Mouse (Mus musculus): ENCODE results near the gene Adamtsl4. TPM values are rescaled to one million over a fixed set of nuclear protein-coding genes. Genes with fewer than 3 reads are reported as not detected.
"Not testable (repeated sequence)": the region's sequence is repeated elsewhere in the genome, so short reads cannot be mapped to it uniquely, and the experiment has no call there.

The Adamtsl4 gene
- polyA plus RNA-seq, 1 experiment from 2014 or later, result 0.56 TPM

GRCm38 (mm10) chr3:95695796-95696195 lies 8.1 kb upstream of the Adamtsl4 start:
- Histone ChIP-seq H3K4me1 (no peaks in the 10 kb centered on the region), H3K9ac (replicated peaks) (no peak overlapping the region), H3K9me3 (no peaks in the 10 kb centered on the region), H3K4me2 (replicated peaks) (no peak overlapping the region), H3K27ac (replicated peaks) (no peak overlapping the region), H3K36me3 (0 out of 2 replicates have a peak, but pooled peaks cover 5% of the 10 kb centered on the region), H3K27me3 (no peaks in the 10 kb centered on the region), H3K4me3 (no peak overlapping the region)
- ATAC-seq (replicated peaks), result no peak
- 69% methylated on average over 3 of the region's 3 CpGs for WGBS

GRCm38 (mm10) chr3:95694808-95695703 lies 7.3 kb upstream of the Adamtsl4 start:
- H3K36me3 ChIP-seq, result 0 out of 2 replicates have a peak, but pooled peaks cover 5% of the 10 kb centered on the region
- H3K4me1 ChIP-seq, result no peaks in the 10 kb centered on the region
- H3K4me2 ChIP-seq (replicated peaks), result no peak overlapping the region
- H3K27me3 ChIP-seq, result no peaks in the 10 kb centered on the region
- no peak for ATAC-seq (replicated peaks)
- H3K4me3 ChIP-seq, result no peak overlapping the region
- WGBS, result 90% methylated on average over 11 of the region's 11 CpGs
- no peak overlapping the region for H3K9ac ChIP-seq (replicated peaks)
- no peaks in the 10 kb centered on the region for H3K9me3 ChIP-seq
- H3K27ac ChIP-seq (replicated peaks), result no peak overlapping the region

DNA sequence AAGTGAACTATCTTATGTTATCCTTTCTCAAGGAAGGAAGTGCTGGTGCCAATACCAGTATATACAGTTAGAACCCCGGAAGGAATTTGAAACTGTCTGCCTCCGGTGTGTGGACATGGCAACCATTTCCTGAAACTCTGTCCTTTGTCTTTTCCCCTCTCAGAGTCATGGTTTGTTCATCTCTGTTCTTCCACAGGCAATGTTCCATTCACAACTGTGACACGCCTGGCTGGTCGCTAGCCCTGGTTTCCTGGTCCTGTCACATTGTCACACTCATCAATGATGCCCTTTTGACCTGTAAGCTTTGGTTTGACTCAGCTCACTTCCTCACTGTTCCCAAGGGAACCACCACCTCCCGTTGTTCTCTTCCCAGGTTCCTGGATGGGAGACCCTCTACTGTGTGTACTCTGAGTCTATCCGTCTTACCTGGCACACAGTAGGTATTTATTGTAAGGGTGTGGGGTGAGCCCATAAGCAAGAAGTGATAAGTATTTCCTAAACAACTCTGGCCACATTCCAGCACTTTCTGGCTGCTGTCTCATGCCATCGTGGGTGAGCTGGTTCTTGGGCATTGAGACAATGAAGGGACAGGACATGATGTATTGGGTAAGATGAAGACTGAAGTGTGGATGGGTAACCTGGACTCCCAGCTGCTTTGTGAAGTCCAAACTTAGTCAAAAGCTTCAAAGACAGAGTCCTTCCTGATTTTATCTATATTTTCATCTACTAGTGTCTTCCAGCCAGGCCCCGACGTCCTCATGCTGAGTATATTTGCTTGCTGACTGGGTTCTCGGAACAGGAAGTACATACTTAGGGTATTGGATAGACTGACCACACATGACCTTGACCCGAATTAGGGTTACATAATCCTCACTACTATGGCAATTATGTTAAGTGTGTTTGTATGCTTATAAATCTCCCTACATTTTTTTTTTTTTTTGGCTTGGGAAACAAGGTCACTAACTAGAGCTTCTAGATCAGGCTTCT lies 6.4 kb upstream of the Adamtsl4 start:
- Histone ChIP-seq H3K4me2 (replicated peaks) (no peak overlapping the region), H3K36me3 (0 out of 2 replicates have a peak, but pooled peaks cover 5% of the 10 kb centered on the region), H3K4me3 (no peak overlapping the region), H3K27me3 (no peaks in the 10 kb centered on the region), H3K27ac (replicated peaks) (no peak overlapping the region), H3K4me1 (no peaks in the 10 kb centered on the region), H3K9me3 (no peaks in the 10 kb centered on the region), H3K9ac (replicated peaks) (no peak overlapping the region)
- ATAC-seq (replicated peaks), result no peak
- 81% methylated on average over 11 of the region's 11 CpGs for WGBS

GRCm38 (mm10) chr3:95692677-95693076 lies 5.0 kb upstream of the Adamtsl4 start:
- ATAC-seq (replicated peaks), result no peak
- no peaks in the 10 kb centered on the region for H3K27me3 ChIP-seq
- H3K4me2 ChIP-seq (replicated peaks), result no peak overlapping the region
- 0 out of 2 replicates have a peak, but pooled peaks cover 5% of the 10 kb centered on the region for H3K36me3 ChIP-seq
- H3K4me3 ChIP-seq, result no peak overlapping the region
- peaks cover 6% of the 10 kb centered on the region for H3K4me1 ChIP-seq
- WGBS, result 82% methylated on average over 6 of the region's 6 CpGs
- H3K9ac ChIP-seq (replicated peaks), result no peak overlapping the region
- no peak overlapping the region for H3K27ac ChIP-seq (replicated peaks)
- no peaks in the 10 kb centered on the region for H3K9me3 ChIP-seq

GRCm38 (mm10) chr3:95690552-95690951 lies 2.8 kb upstream of the Adamtsl4 start:
- H3K9ac ChIP-seq (replicated peaks); H3K4me2 ChIP-seq (replicated peaks); H3K4me3 ChIP-seq; H3K27me3 ChIP-seq; H3K9me3 ChIP-seq; H3K36me3 ChIP-seq; H3K27ac ChIP-seq (replicated peaks); ATAC-seq (replicated peaks): not testable (repeated sequence)
- 89% methylated on average over 2 of the region's 2 CpGs for WGBS
- peaks cover 20% of the 10 kb centered on the region for H3K4me1 ChIP-seq

DNA sequence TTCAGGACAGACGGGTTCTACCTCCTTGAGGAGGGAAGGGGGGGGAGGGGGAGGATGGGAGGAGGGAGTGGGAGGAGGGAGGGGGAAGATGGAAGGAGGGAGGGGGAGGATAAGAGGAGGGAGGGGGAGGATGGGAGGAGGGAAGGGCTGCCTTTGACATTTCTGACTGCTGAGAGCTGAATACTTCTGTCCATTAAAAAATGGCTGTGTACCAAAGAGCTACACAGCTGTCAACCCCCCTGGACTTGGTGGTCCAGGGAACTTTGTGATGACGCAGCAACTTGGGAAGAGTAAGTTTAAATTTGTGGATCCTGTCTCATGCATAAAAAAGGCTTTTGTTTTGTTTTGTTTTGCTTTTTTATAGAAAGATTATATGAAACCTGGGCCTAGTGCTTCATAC lies 2.2 kb upstream of the Adamtsl4 start:
- 48% methylated on average over 2 of the region's 2 CpGs for WGBS
- no peak overlapping the region for H3K4me3 ChIP-seq
- no peaks in the 10 kb centered on the region for H3K27me3 ChIP-seq
- H3K4me1 ChIP-seq, result peaks cover 20% of the 10 kb centered on the region
- ATAC-seq (replicated peaks), result no peak
- no peaks in the 10 kb centered on the region for H3K9me3 ChIP-seq
- H3K27ac ChIP-seq (replicated peaks), result no peak overlapping the region
- no peak overlapping the region for H3K4me2 ChIP-seq (replicated peaks)
- H3K9ac ChIP-seq (replicated peaks), result no peak overlapping the region
- H3K36me3 ChIP-seq, result 0 out of 2 replicates have a peak, but pooled peaks cover 5% of the 10 kb centered on the region

- Histone ChIP-seq H3K27ac (replicated peaks) (no peak overlapping the region), H3K4me1 (peaks cover 20% of the 10 kb centered on the region), H3K9ac (replicated peaks) (no peak overlapping the region), H3K27me3 (no peaks in the 10 kb centered on the region), H3K9me3 (no peaks in the 10 kb centered on the region), H3K4me3 (no peak overlapping the region), H3K4me2 (replicated peaks) (no peak overlapping the region), H3K36me3 (0 out of 2 replicates have a peak, but pooled peaks cover 5% of the 10 kb centered on the region)
- no peak for ATAC-seq (replicated peaks)
- WGBS, result 39% methylated on average over 11 of the region's 11 CpGs
These were observed 1.6 kb upstream of the Adamtsl4 start for GRCm38 (mm10) chr3:95689171-95689915.

GRCm38 (mm10) chr3:95687168-95687523 lies 571 bp downstream of the Adamtsl4 start:
- Histone ChIP-seq H3K4me2 (replicated peaks) (peak overlapping the region; percentile 82), H3K27me3 (no peaks in the 10 kb centered on the region), H3K9ac (replicated peaks) (peak overlapping the region; percentile 29; the same call in 1 of the 2 replicates), H3K36me3 (0 out of 2 replicates have a peak, but pooled peaks cover 5% of the 10 kb centered on the region), H3K4me1 (peaks cover 20% of the 10 kb centered on the region), H3K27ac (replicated peaks) (no peak overlapping the region), H3K4me3 (peak overlapping the region; percentile 33), H3K9me3 (no peaks in the 10 kb centered on the region)
- peak; percentile 9; the same call in 1 of the 2 replicates for ATAC-seq (replicated peaks)
- WGBS, result 16% methylated on average over 4 of the region's 4 CpGs

GRCm38 (mm10) chr3:95686492-95687167 lies 1.1 kb downstream of the Adamtsl4 start:
- H3K4me3 ChIP-seq, result no peak overlapping the region
- H3K4me2 ChIP-seq (replicated peaks), result no peak overlapping the region
- H3K27ac ChIP-seq (replicated peaks), result no peak overlapping the region
- no peaks in the 10 kb centered on the region for H3K9me3 ChIP-seq
- H3K27me3 ChIP-seq, result no peaks in the 10 kb centered on the region
- no peak for ATAC-seq (replicated peaks)
- peaks cover 20% of the 10 kb centered on the region for H3K4me1 ChIP-seq
- H3K36me3 ChIP-seq, result 0 out of 2 replicates have a peak, but pooled peaks cover 5% of the 10 kb centered on the region
- WGBS, result 42% methylated on average over 10 of the region's 10 CpGs
- no peak overlapping the region for H3K9ac ChIP-seq (replicated peaks)

DNA sequence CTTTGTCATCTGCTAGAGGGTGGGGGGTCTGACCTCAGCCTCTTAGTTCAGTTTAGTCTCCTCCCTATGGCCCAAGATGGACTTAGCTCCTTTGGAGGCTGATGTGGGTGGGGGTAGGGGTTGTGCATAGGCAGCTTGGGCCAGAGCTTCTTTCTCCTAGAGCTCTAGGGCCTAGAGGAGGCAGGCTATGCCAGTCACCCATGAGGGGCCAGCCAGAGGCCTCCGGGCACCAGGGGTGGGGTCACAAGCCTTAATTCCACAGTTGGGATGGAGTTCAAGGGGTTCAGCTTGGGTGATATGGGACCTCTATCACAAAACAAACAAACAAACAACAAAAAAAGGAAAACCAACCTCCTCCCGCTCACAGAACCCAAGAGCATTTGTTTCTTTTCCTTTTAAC lies 2.0 kb downstream of the Adamtsl4 start:
- WGBS, result 73% methylated on average over 2 of the region's 2 CpGs
- no peaks in the 10 kb centered on the region for H3K36me3 ChIP-seq
- H3K4me2 ChIP-seq (replicated peaks), result no peak overlapping the region
- H3K9me3 ChIP-seq, result no peaks in the 10 kb centered on the region
- ATAC-seq (replicated peaks), result no peak
- H3K27ac ChIP-seq (replicated peaks), result no peak overlapping the region
- peaks cover 20% of the 10 kb centered on the region for H3K4me1 ChIP-seq
- no peak overlapping the region for H3K4me3 ChIP-seq
- H3K9ac ChIP-seq (replicated peaks), result no peak overlapping the region
- no peaks in the 10 kb centered on the region for H3K27me3 ChIP-seq

- 85% methylated on average over 4 of the region's 4 CpGs for WGBS
- Histone ChIP-seq H3K4me3 (no peak overlapping the region), H3K9me3 (no peaks in the 10 kb centered on the region), H3K4me1 (peaks cover 20% of the 10 kb centered on the region), H3K27me3 (no peaks in the 10 kb centered on the region), H3K36me3 (no peaks in the 10 kb centered on the region), H3K4me2 (replicated peaks) (no peak overlapping the region), H3K27ac (replicated peaks) (no peak overlapping the region), H3K9ac (replicated peaks) (no peak overlapping the region)
- no peak for ATAC-seq (replicated peaks)
These were observed 2.4 kb downstream of the Adamtsl4 start for GRCm38 (mm10) chr3:95685301-95685700.

Data from forebrain, embryonic 15.5 days (tissue).